Mouse (Mus musculus) spleen, adult 10 weeks (tissue): ENCODE data around the gene Clec18a. TPM values are rescaled to one million over a fixed set of nuclear protein-coding genes. Genes with fewer than 3 reads are reported as not detected.

Experiments
- polyA plus RNA-seq: library from polyadenylated mRNA; stranded (reverse); fragments of 350-450 nt; fragmentation: Illumina TruSeq; extraction: RNeasy Lipid Tissue Mini Kit (QIAGEN cat#74804); gene quantifications from one replicate; pipeline ENCODE4 v1.2.3, GENCODE M21; 2015; ENCODE audit warnings: low replicate concordance; ENCODE audit not compliant: insufficient read depth

Clec18a gene
- not detected for polyA plus RNA-seq

GRCm38 (mm10) chr8:111092326-111092725, at the start of gene Clec18a:
Clec18a (minus strand) TSS chr8:111092426.

GRCm38 (mm10) chr8:111093865-111094718, 1.9 kb upstream of the Clec18a start, which contains the start of gene Pdpr:
Pdpr (plus strand) TSS chr8:111094630.

GRCm38 (mm10) chr8:111056158-111056663, 36.0 kb downstream of the Clec18a start, which contains the start of gene Exosc6:
Exosc6 (plus strand) TSS chr8:111056339.

GRCm38 (mm10) chr8:111032916-111033315, 59.3 kb downstream of the Clec18a start, which contains the start of gene Aars:
Aars (plus strand) TSS chr8:111033144.

GRCm38 (mm10) chr8:111031572-111031971, 60.7 kb downstream of the Clec18a start, which contains the start of gene Ddx19b:
Ddx19b (minus strand) TSS chr8:111031751.

Other genes with a start within 250 kb of the Clec18a start
- 33.9 TPM for gene Cog4, start 245.8 kb downstream of the Clec18a start, polyA plus RNA-seq
- gene Sf3b3, start 245.6 kb downstream of the Clec18a start, polyA plus RNA-seq: 111 TPM
- gene Fuk, start 189.9 kb downstream of the Clec18a start, polyA plus RNA-seq: 4.3 TPM
- 7.1 TPM for gene St3gal2, start 172.5 kb downstream of the Clec18a start, polyA plus RNA-seq
- 45.2 TPM for gene Ddx19a, start 94.6 kb downstream of the Clec18a start, polyA plus RNA-seq
- 18.4 TPM for gene Ddx19b, start 60.7 kb downstream of the Clec18a start, polyA plus RNA-seq
- gene Aars, start 59.3 kb downstream of the Clec18a start, polyA plus RNA-seq: 20.9 TPM
- gene Exosc6, start 36.1 kb downstream of the Clec18a start, polyA plus RNA-seq: 6.0 TPM
- 22.5 TPM for gene Pdpr, start 2.2 kb upstream of the Clec18a start, polyA plus RNA-seq
- gene Glg1, start 166.8 kb upstream of the Clec18a start, polyA plus RNA-seq: 51.2 TPM
- gene Rfwd3, start 207.8 kb upstream of the Clec18a start, polyA plus RNA-seq: 55.1 TPM
- gene Mlkl, start 245.8 kb upstream of the Clec18a start, polyA plus RNA-seq: 9.7 TPM